Mouse (Mus musculus) spleen, adult 18-20 months (tissue): ENCODE measurements around the gene Pomc.
"Not testable (repeated sequence)": the region's sequence is repeated elsewhere in the genome, so short reads cannot be mapped to it uniquely, and the experiment has no call there.

Source experiments
- DNase-seq, 2 experiments: peaks; one replicate each; pipeline ENCODE4 v3.0.0; 2022; ENCODE audit warnings: mixed read lengths in 2 of 2

Gene Pomc

DNA sequence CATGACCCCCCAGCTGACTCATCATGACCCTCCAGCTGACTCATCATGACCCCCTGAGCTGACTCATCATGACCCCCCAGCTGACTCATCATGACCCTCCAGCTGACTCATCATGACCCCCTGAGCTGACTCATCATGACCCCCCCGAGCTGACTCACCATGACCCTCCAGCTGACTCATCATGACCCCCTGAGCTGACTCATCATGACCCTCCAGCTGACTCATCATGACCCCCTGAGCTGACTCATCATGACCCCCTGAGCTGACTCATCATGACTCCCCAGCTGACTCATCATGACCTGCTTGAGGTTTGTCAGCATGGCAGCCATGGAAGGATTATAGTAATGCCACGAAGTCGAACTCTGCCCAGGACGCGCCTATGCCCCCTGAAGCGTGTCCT is 18.4 kb downstream of the Pomc start:
- not testable (repeated sequence) for DNase-seq

DNA sequence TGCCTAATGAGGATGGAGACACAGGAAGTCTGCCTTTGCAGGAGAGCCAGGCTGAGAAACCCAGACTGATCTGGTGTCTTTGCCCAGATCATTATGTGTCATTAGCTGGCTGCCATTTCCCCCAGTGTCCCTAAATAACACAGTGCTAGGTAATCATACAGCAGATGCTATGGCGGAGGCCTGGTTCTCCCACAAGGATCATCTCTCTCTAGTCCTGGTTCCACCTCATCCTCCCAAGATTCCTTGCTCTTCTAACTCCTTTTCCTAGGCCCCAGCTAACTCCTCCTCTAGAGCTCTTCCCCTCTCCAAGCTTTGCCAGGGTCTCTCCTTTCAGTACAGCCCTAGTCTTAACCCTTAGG is 26.2 kb downstream of the Pomc start:
- no peak for DNase-seq

DNA sequence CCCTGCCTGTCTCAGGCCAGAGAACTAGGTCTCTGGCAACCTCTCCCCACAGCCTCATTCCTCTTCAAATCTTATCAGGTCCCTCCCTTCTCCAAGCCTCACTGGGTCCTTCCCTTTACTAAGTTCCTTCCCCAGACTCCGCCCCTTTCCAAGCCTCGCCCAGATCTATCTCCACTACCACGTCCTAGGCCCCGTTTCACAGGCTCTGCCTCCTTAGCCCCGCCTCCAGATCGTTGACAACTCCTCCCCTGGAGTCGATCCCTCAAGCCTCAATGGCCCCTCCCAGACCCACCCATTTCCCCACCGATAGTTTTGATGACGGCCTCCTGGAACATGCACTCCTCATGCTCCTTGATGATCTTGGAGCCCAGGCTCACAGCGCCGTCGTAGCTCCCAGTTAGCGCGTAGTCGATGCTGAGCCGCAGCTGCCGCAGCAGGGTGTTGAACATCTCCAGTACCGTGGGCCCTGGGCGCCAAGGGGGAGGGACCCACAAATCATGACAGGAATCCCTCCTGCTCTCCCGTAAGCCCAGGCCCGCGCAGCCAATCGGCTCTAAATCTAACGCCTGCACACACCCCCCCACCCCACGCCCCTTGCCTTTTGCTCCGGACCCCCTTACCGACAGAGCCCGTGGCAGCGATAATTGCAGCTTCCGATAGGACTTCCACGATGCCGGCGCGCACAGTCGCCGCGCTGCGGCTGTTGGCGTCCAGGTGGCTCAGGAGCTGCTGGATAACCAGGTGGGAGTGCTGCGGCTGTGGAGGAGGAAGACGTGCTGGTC is 26.8 kb downstream of the Pomc start:
- peak; percentile 55 to 60 for DNase-seq

DNA sequence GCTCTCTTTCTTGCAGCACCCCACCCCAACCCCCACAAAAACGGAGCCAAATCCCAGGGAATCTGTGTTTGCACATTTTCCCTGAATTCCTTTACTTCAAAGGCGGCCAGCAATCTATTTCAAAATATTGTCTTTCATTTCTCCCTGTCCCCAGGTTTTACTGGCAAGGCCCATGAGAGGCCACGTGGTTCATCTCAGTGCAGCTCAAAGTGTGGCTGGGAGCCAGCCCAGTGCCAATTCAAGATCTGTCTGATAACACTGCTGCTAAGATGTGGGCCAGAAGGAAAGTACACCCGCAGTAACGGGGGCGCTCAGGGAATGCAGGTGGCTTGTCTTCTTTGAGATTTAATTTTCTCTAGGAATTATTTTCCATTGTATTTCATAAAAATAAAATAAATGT is 27.5 kb downstream of the Pomc start:
- no peak for DNase-seq

DNA sequence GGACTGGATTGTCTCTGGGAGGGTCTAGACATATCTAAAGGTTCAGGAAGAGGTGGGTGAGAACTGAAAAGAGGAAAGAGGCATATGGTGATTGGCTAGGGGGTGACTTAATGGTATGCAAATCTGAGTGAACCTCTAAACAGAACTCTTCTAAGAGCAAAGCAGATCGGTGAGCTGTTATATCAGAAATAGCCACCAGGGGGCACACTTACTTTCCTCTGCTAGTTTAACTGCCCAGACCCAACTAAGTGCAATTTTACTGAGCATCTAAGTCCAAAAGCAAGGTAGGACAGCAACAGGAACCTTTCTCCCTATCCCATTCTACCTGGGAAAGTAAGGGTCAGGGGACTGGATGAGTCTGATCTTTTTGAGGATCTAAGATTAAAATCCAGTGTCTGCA is 29.0 kb downstream of the Pomc start:
- peak in 1 of 2 experiments; percentile 76 for DNase-seq

- DNase-seq, result no peak
Measured at GRCm38 (mm10) chr12:3984446-3984845, 29.7 kb downstream of the Pomc start.

GRCm38 (mm10) chr12:3989943-3990342 is 35.2 kb downstream of the Pomc start:
- no peak for DNase-seq

DNA sequence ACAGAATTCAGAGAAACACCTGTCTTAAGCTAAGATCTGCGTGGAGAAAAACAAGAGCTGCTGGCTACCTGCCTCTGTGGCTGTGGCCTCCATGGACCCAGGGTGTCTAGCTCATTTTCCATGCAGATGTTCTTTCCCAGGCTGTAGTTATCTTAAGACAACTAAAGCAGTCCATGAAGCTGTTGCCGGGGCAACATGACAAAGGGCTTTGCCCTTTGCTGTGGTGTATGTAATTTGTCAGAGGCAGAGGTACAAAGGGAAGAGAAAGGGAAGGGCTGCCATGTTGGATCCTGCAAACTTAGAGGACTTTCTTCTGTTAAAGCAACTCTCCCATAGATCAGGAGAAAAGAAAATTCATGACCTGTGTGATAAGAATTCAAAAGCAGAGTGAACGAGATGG is 36.3 kb downstream of the Pomc start:
- DNase-seq, result no peak

GRCm38 (mm10) chr12:3996749-3997148 is 42.0 kb downstream of the Pomc start:
- DNase-seq, result no peak

DNA sequence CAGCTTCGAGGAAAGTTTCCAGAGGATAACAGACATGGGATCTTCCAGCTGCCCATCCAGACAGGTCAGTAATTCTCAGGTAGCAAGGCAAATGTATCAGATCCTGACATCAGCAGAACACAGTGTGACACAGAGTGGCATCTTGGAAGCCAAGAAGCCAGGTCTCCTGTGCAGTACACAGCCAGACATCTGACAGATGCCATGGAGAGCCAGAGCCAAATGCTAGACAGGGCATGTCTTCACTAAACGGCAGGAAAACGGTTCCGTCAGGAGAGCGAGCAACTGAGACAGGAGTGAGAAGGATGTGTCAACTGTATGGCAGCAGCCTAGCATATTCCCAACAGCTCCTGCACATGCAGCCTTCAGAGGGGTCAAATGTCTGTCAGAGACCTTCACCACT is 45.7 kb downstream of the Pomc start:
- DNase-seq, result no peak

GRCm38 (mm10) chr12:4004648-4005047 is 49.9 kb downstream of the Pomc start:
- no peak for DNase-seq

DNA sequence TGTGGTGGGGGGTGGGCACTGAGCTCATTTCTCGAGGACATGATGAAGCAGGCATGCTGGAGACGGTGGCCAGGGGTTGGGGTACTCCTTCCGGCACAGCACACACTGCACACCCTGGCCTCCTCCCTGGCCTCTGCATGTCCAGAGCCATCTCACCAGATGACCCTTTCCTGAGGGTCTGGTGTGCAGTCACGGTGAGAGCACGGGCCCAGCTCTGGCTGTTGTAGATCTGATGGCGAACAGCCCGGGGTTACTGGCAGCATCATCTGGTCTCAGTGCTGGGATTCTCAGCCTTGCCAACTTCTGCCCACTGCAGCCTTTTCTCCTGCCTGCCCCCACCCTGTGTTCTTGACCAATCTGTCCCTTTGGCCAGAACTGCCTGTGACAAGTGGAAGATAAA is 51.3 kb downstream of the Pomc start:
- DNase-seq, result no peak

GRCm38 (mm10) chr12:4007181-4007580 is 52.4 kb downstream of the Pomc start:
- DNase-seq, result no peak

- DNase-seq, result no peak
Measured at GRCm38 (mm10) chr12:4007766-4008165, 53.0 kb downstream of the Pomc start.

- DNase-seq, result no peak
Measured at GRCm38 (mm10) chr12:4008731-4009130, 54.0 kb downstream of the Pomc start.
